Mouse (Mus musculus): ENCODE results near the gene Ell. TPM values are rescaled to one million over a fixed set of nuclear protein-coding genes. Genes with fewer than 3 reads are reported as not detected.
"Not testable (repeated sequence)": the region's sequence is repeated elsewhere in the genome, so short reads cannot be mapped to it uniquely, and the experiment has no call there.

Ell gene
- total RNA-seq, 2 experiments from 2014 or later = 20.3 to 23.5 TPM

DNA sequence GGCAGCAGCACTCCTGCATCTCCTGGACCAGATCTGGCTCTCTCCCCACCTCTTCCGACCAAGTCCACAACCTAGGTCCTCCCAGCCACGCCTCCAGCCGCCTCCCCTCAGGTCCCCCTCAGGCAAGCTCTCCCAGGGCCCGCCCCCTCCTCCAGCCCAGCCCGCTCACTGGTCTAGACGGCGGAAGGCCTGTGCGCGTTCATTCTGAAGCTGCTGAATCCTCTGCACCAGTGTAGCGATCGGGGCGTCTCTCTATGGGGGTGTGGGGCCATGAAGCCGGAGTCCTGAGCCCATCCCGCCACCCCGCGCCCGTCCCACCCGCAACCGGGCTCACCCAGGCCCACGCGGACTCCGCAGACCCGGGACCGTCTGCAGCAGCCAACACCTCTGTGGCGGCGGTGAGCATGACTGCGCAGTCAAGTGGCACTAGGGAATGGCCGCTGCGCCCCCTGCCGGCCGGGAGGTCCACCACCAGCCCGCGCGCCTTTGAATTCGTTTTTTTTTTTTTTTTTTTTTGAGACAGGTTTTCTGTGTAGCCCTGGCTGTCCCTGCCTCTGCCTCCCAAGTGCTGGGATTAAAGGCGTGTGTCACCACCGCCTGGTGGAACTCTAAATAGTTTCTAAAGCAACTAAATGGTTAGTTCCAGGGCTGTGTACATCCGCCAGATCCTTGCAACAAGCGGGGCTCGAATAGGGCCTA, 32.8 kb upstream of the Ell start, which contains the start of gene Rex1bd:
Gene Rex1bd, minus strand, starts transcription at position 425 of the 699 bp plus-strand sequence.
- DNase-seq (ENCODE audit: extremely low spot score in 1 of 2, low spot score in 1 of 2) = peak; percentile 95 to 98

DNA sequence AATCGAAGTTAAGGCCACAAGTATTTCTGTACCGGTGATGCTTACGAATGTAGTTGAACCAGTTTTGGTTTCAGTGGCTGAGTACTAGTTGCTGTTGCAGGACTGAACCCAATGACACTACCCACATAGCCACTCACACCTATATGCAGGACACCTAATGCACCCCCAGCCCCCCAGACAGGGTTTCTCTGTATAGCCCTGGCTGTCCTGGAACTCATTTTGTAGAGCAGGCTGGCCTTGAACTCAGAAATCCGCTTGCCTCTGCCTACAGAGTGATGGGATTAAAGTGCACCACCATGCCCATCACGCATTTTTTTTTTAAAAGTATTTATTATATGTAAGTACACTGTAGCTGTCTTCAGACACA, 32.2 kb upstream of the Ell start:
- DNase-seq (ENCODE audit: extremely low spot score in 1 of 2, low spot score in 1 of 2) = no peak

DNA sequence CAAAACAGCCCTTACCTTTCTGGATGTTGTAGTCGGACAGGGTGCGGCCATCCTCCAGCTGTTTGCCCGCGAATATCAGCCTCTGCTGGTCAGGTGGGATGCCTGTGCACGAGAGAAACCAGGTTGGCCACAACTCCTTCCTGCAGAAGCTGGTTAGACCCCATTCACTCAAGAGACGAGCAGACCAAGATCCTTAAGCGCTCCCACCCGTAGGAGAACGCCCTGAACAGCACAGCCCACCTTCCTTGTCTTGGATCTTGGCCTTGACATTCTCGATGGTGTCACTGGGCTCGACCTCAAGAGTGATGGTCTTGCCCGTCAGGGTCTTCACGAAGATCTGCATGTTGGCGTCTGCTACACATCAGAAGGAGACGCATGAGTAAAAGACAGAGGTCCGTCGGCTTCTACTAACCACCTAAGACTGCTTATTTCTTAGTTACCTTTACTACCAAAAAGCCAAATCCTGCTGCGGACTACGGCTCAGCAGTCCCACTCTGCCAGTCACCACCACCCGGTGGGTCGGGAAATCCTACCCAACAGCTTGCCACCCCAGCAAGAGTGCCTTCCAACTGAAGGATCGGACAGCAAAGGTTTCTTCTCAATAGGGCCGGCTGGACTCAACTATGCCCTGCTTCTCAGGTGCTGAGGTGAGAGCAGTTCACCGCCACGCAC, 29.8 kb upstream of the Ell start:
- no peak for DNase-seq (ENCODE audit: extremely low spot score in 1 of 2, low spot score in 1 of 2)

DNA sequence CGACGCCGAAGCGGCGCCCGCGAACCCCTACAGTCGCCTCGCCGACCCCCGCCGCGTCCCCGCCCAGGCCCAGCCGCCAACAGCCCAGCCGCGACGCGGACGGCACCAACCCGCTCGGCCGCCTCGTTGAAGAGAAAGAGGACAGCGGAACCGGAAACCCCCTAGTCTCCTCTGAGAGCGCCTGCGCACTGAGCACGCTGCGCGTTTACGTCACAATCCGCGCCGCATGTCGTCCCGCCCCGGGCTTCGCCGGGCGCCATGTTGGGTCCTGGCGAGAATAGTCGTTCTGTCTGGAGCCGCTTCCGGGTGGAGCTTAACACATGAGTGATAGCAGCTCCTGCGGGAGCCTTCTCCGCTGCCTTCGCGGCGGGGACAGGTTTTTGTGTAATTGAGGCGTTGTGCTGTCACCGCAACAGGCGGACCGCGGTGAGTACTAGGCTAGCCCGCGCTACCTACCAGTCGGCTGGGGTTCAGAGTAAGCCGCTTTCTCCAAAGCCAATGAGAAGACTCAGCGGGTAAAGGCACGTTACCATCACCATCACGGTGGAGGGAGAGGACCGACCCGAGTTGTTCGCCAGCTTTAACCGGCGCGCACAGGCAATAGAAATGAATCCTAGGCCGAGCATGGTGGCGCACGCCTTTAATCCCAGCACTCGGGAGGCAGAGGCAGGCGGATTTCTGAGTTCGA, 28.9 kb upstream of the Ell start, which contains the start of gene Uba52:
Gene Uba52, minus strand, starts transcription at position 574 of the 688 bp plus-strand sequence.
- peak; percentile 92 to 95 for DNase-seq (ENCODE audit: extremely low spot score in 1 of 2, low spot score in 1 of 2)

DNA sequence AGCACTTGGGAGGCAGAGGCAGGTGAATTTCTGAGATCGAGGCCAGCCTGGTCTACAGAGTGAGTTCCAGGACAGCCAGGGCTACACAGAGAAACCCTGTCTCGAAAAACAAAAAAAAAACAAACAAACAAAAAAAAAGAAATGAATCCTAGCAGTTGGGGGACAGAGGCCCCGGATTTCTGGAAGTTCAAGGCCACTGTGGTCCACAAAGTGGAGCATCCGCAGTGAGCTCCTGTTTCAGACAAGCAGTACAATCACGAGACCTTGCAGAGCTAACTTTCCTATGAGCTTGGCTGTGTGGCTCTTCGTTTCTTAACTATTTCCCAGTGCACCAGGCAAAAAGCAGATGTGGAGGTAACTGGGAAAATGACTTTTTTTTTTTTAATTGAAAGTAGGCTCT, 28.1 kb upstream of the Ell start:
- not testable (repeated sequence) for DNase-seq (ENCODE audit: extremely low spot score in 1 of 2, low spot score in 1 of 2)

DNA sequence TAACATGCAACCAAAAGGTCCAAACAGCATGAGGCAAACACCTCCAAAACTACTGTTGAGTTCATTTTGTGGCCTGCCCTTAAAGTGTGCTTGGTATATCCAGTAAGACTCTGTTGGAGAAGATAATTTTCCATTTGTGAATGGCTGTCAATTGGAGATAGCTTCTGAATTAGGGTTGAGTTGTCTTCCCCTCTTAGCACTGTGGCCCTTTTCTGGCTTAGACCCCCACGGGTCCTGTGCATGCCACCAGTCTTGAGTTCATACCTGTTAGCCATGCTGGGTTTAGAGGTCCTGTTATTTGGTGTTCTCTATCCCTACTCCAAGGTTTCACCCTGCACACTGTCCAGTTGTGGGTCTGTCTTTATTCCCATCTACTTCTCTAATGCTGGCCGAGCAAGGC, 27.5 kb upstream of the Ell start:
- DNase-seq (ENCODE audit: extremely low spot score in 1 of 2, low spot score in 1 of 2) = no peak

DNA sequence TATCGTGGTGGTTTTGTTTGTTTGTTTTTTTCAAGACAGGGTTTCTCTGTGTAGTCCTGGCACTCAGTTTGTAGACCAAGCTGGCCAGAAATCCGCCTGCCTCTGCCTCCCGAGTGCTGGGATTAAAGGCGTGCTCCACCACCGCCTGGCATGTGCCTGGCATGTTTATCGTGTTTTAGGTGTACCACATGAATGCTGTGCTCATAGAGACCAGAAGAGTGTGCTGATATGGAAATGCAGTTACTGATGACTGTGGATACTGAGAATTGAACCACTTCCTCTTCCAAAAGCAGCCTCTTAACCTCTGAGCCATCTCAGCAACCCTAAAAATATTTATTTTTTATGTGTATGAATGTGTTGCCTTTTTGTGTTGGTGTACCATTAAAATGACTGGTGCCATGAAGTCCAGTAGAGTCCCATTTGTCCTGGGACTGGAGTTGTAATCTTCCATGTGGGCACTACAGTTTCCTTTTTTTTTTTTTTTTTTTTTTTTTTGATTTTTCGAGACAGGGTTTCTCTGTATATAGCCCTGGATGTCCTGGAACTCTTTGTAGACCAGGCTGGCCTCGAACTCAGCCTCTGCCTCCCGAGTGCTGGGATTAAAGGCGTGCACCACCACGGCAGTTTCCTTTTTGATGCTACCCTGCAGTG, 26.9 kb upstream of the Ell start:
- DNase-seq (ENCODE audit: extremely low spot score in 1 of 2, low spot score in 1 of 2) = no peak

DNA sequence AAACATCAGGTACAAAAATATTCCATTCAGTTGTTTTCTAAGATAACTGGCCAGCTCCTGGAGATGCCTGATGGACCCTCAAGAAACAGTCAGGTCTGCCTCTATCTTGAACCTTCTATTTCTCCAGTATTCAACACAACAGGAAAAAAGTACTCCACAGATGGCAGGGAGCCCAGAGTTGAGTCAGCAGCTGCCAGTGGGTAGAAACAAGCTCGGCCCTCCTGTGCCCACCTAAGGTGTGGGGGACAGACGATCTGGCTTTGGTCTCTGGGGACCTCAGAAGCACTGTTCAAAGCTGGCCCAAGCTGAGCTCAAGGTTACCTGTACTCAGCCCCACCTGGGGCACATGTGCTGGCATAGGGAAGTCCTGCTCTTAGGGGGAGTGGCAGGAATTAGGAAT, 25.8 kb upstream of the Ell start:
- DNase-seq (ENCODE audit: extremely low spot score in 1 of 2, low spot score in 1 of 2) = no peak

DNA sequence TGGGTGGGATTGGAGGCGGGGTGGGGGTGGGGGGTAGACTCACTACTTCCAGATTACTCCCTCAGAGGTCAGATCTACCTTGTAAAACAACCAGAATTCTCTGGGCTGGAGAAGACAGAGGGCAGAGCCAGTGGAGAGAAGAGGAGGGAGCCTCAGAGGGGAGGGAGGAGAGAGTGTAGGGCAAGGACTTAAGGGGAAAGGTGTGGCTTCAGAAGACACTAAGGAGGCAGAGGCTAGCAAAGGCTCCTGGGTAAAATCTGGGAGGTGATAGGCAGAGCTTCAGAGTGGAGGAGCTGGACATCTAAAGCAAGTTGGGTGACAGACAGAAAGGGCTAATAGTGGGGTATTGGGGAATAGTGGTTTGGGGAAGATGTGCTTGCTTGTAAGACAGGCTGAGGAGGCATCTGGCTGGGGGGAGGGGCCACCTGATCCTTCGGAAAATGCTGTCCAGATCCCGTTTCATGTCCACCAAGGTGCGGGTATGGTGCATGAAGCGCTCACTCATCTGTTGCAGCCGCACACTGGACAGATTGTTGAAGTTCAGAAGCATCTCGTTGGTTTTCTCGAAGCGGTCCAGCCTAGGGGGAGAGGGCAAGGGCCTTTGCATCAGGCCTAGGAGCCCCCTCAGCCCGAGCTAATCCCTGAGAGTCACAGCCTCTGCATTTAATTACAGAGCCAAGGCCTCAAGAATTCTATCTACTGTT, 21.2 kb upstream of the Ell start:
- no peak for DNase-seq (ENCODE audit: extremely low spot score in 1 of 2, low spot score in 1 of 2)

DNA sequence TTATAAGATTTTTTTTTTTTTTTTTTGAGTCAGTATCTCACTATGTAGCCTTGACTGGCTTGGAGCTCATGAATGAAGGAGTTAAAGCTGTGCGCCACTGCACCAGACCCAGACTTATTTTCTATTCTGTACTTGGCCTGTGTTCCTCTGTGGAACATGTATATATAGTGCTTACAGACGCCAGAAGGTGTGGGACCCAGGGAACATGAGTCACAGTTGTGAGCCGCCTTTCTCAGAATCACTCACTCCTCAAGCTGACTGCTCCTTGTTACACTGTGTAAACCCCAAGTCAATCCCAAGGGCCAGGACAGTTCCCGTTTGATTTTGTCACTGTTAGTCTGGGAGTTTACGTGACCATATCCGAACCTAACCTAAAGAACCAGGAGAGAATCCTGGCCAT, 20.2 kb upstream of the Ell start:
- DNase-seq (ENCODE audit: extremely low spot score in 1 of 2, low spot score in 1 of 2) = no peak

DNA sequence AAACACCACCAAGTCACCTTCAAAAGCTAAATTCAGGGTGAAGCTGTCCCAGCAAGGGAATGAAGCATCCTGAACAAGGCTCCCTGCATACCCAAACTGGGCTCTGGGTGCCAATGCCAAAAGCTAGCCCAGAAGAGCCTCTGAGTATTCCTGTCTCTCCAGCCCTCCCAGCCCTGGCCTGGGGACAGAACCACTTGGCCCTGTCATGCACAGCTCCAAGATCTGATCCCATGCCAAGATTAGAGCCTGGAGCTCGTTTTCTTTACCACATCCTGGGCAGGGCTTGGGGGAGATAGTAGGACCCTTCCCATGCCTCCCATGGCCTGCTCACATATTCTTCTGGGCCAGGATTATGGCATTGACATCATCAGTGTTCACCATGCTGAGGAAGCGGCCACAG, 19.7 kb upstream of the Ell start:
- DNase-seq (ENCODE audit: extremely low spot score in 1 of 2, low spot score in 1 of 2) = no peak

DNA sequence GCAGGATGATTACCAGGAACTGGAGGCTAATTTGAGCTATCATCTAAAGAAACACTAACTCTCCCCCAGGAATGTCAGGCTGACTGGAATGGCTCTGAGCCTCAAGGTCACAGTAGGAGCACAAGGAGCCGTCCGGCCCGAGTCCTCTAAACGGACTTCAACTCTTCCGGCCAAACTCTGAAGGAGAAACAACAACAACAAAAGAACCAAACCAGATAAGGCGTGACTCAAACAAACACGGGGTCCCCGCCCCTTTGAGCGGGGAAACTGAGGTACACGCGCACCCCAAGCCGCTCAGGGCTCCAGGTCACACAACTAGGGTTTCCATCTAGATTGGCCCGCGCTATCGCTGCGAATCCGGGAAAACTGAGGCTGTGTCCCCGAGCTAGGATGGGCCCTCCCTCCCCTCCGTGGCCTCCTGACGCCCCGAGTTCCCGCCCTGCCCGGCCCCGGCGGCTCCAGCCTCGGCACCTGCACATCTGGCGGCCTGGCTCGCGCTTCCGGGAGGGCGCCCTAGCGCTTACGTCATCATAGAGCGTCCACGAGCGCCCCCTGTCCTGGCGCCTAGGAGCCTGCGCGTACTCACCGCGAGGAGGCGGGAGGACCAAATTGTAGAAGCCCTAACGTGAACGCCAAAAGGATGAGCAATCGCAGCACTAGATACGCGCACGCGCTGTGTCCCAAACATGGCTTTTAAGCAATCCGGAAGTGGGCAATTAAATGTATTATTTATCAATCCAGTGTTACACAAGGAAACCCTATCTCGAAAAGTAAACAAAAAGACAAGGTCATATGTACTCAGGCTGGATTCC, 16.5 kb upstream of the Ell start:
- DNase-seq (ENCODE audit: extremely low spot score in 1 of 2, low spot score in 1 of 2) = peak; percentile 91 to 92

DNA sequence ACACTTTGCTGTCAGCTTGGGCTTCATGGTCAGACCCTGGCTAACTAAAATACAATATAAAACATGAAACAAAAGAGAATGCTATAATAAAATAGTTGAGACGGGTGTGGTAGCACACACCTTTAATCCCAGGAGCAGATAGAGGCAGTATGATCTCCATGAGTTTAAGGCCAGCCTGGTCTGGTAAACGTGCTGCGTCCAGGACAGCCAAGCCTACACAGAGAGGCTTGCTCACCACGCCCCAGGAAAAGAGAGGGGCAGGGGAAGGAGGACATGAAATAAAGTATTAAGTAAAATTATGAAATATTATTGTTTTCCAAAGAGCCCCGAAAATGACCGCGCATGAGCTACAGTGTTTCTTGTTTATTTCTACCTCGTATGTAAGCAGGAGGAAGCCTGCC, 12.1 kb upstream of the Ell start:
- no peak for DNase-seq (ENCODE audit: extremely low spot score in 1 of 2, low spot score in 1 of 2)

DNA sequence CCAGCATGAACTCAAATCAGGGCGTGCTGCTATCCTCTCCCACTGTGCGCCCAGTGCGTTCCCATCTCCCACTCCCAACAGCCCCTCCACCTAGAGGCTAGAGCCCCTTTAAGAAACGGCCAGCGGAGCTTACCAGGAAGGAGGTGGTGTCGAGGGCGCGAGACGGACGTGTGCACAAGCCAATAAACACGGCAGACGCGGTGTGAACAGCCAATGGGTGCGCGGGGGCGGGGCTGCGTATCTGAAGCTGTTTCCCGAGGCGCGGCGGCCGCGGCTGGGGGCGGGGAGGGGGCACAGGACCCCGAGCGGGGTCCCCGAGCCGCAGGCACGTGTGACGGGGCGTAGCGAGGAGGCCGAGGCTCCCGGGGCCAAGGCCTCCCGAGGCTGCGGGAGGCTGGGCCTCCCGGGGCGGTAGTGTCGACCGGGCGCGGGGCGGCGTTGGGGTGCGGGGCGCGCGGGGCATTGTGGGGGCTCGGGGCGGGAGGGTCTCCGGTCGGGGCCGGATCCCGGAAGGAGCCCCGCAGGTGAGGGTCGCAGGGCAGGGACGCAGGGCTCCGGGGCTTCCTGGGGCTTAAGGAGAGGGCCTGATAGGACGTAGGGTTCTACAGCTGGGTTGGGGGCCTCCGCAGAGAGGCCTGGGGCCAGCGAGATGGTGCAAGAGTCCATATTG, 11.6 kb upstream of the Ell start, which contains the start of the genes Fkbp8 and Kxd1:
Gene Fkbp8, plus strand, starts transcription at position 213 of the 670 bp plus-strand sequence.
Gene Kxd1, minus strand, starts transcription at position 445 of the 670 bp plus-strand sequence.
- peak; percentile 98 to 99 for DNase-seq (ENCODE audit: extremely low spot score in 1 of 2, low spot score in 1 of 2)

DNA sequence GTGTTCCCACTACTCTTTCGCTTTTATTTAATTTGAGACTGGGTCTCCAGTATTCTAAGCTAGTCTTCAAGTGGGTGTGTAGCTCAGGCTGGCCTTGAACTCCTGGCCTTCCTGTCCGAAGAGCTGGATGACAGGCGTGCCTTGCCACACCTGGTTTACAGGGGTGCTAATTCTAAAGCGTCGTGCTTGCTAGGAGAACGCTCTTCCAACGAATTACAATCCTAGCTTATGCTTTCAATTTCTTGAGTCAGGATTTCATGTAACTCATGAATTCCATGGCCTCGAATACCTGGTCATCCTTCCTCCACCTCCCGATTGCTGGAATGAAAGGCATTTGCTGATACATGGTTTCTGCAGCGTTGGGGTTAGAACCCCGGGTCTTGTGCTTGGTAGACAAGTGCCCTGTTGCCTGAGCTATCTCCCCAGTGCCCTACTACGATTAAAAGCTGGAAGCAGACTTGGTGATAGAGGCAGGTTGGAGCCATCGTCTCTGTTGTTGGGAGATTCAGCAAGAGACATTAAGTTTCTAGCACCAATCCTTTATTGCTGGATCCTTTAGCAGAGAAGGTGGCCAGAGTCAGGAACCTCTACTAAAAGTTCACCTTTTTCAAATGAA, 11.0 kb upstream of the Ell start:
- DNase-seq (ENCODE audit: extremely low spot score in 1 of 2, low spot score in 1 of 2) = no peak

DNA sequence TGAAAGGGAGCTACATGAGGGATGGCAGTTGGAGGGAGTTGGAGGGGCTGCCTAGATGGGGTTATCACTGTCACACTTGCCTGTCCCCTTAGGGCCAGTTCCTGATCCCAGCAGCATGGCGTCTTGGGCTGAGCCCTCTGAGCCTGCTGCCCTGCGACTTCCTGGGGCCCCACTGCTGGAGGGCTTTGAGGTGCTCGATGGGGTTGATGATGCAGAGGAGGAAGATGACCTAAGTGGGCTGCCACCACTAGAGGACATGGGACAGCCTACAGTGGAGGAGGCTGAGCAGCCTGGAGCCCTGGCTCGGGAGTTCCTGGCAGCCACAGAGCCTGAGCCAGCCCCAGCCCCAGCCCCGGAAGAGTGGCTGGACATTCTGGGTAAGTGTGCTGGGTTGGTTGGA, 10.0 kb upstream of the Ell start:
- no peak for DNase-seq (ENCODE audit: extremely low spot score in 1 of 2, low spot score in 1 of 2)

DNA sequence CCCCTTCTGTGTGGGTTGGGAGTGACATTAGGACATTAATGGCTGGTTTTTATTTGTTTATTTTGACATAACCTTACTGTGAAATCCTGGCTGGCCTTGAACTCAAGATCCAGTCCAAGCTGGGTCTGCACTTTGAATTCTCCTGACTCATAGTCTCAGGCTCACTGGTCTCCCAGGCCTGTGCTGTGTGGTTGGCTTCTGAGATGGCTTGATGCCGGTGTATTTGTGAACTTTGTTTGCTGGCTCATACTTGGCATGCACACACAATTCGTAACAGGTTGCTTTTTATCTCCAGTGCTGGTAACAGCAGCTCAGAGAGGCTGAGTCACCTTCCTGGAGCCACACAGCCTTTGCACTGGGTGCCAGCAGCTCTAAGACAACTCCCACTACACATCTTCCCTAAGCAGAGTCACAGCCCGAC, 9.5 kb upstream of the Ell start:
- no peak for DNase-seq (ENCODE audit: extremely low spot score in 1 of 2, low spot score in 1 of 2)

DNA sequence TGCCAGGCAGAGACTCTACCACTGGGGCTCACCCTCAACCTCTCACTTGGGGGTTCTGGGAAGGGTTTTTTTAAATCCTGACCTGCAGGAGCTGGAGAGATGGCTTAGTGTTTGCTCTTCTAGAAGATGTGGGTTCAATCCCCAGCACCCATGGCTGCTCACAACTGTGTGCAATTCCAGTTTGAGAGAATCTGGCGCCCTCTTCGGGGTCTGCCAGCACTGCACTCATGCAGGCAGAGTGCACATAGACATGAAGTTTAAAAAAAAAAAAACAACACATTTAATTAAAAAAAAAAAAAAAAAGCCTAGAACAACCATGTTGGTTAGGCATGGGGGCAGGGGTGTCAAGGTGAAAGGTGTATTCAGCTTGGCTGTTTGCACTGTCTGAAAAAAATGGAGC, 8.9 kb upstream of the Ell start:
- DNase-seq (ENCODE audit: extremely low spot score in 1 of 2, low spot score in 1 of 2) = no peak
